Mouse (Mus musculus) left cerebral cortex, adult 2 months (tissue): Measurements from ENCODE around the gene Lmo3. TPM values are rescaled to one million over a fixed set of nuclear protein-coding genes. Genes with fewer than 3 reads are reported as not detected.

Experiments used
- DNase-seq, 2 experiments: peaks; one replicate each; pipeline ENCODE4 v3.0.0; 2021 to 2022; ENCODE audit warnings: low spot score in 2 of 2, mixed read lengths in 1 of 2; ENCODE audit errors: extremely low spot score in 1 of 2
- H3K27ac ChIP-seq: fragments of 200-600 bp; 2 replicates; pipeline ENCODE4 v1.8.1; 2022
- H3K4me3 ChIP-seq: fragments of 200-600 bp; 2 replicates; pipeline ENCODE4 v1.8.1; 2022
- CTCF ChIP-seq: fragments of 200-600 bp; IDR thresholded peaks from 2 replicates; pipeline ENCODE4 v1.8.1; 2022; ENCODE audit warnings: antibody characterized with exemption, mild to moderate bottlenecking, moderate library complexity
- intact Hi-C: fragments of 180-260 bp; cut with DNase I; formaldehyde crosslinking; loops from one replicate; pipeline ENCODE4 v1.15.1; 2025
- long read RNA-seq, 2 experiments: library from polyadenylated mRNA; stranded (forward); transcript quantifications; one replicate each; pipeline ENCODE4 v2.0.0; 2021; ENCODE audit warnings: borderline mapping rate in 2 of 2
- total RNA-seq, 2 experiments: library from RNA; stranded (reverse); gene quantifications; 2 replicates each; pipeline ENCODE4 v1.2.3; 2021

Gene Lmo3
- total RNA-seq = 100 to 1,000 TPM; 143 to 158 TPM
- long read RNA-seq, experiment 1, transcript Lmo3-202 (5 exons, 1,048 nt) = minor isoform, 11 of 191 reads
- long read RNA-seq, experiment 1, transcript Lmo3-206 (4 exons, 1,331 nt) = major isoform, 130 of 191 reads
- long read RNA-seq, experiment 1, partial matches to known transcripts = 8 of 191 reads
- long read RNA-seq, experiment 1, other reads (novel, unspliced or antisense) = 39 of 191 reads
- long read RNA-seq, experiment 2, transcript Lmo3-206 (4 exons, 1,331 nt) = major isoform, 81 of 118 reads
- long read RNA-seq, experiment 2, partial matches to known transcripts = 2 of 118 reads
- long read RNA-seq, experiment 2, other reads (novel, unspliced or antisense) = 30 of 118 reads

DNA sequence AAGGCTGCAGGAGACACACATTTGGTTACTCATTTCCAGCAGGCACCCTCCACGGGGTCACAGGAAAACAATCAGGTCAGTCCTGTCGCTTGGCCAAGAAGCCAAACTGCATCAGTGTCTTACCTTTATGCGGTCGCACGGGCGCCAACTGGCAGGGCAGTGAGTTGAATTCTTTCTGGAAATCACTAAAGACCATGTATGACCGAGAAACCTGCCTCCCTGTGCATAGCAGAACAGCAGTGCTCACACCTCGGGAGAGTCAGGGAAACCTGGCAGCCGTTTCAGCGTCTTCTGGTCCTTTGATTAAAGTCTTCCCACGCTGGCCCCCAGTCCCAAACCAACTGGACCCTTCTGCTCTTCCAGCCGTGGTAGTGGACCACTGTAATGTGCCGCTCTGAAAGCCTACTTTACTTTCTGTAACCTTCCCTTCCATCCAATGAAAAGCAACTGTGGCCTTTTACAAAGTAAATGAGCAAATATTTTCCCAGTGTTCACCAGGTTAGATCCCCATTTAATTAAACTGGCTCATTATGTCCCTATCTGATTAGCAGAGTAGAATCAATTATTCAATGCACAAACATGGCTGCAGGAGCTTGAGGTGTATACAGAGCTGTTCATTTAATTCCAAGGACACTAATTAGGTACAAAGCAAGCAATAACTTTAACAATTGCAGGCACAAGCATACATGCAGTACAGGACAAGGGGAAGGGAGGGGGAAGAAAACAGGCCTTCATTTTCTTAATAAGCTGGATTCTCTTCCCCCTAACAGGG, at the start of gene Lmo3:
Gene Lmo3, minus strand, starts transcription at position 235 of the 772 bp plus-strand sequence.
- no peak for DNase-seq
- intact Hi-C loops = no loop called here
- Histone ChIP-seq H3K4me3 (no peak within 1 kb of the TSS), H3K27ac (no peak within 1 kb of the TSS)
- no peak for TF ChIP-seq CTCF

DNA sequence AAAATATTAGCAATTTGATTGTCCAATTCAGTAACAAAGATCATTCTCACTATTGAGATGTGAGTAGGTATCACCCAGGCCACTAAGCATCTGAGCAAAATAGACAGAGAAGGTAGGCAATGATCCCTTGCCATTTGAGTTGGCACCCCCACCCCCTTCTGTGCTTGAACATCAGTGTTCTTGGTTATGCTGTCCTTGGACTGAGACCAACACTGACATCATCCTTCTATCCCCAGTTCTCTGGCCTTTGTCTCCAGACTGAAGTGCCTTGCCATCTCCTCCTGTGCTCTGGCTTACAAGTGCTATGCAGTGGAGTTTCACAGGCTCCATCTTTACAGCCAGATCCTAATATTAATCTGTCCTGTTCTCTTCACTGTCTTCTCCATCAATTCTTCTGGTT, 39.0 kb upstream of the Lmo3 start:
- no peak for TF ChIP-seq CTCF
- H3K4me3 ChIP-seq = no peak overlapping the region
- no peak for DNase-seq
- H3K27ac ChIP-seq = no peak overlapping the region
- intact Hi-C loops = no loop called here

DNA sequence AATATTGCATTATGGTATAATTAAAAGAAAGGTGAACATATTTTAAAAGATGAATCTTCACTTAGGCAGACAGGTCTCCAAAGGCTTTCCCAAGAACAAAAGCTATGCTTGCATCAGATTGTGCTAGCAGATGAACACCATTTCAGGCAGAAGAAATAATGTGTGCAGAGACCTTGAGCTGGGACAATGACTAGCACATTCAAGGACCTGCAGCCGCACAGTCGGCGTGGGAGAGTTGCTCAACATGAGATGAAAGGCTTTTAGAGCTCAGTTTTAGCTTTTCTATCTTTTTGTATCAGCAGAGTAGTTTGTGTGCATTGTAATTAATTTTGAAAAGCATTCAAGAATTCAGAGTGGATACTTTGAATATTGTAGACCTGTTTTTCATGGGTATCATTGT, 36.6 kb upstream of the Lmo3 start:
- intact Hi-C loops = no loop called here
- no peak for TF ChIP-seq CTCF
- no peak overlapping the region for H3K4me3 ChIP-seq
- H3K27ac ChIP-seq = no peak overlapping the region
- no peak for DNase-seq

DNA sequence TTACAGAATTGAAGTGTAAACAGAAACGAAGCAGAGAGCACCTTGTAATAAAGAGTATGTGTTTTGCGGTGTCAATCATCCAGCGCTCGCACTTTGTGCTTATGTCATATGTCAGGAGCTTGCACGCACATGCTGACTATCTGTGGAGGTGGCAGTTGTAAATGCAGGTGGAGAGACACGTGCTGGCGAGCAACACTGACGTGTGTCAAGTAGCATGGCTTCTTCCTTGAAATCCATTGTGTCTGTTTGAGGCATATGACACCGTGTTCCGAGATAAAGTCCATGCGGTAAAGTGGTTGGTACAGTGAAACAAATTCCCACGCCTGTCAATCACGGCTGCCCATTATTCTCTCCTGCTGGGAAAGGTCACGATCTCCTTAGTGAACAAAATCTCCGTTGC, 15.2 kb upstream of the Lmo3 start:
- H3K27ac ChIP-seq = no peak overlapping the region
- no peak for DNase-seq
- TF ChIP-seq CTCF = no peak
- H3K4me3 ChIP-seq = no peak overlapping the region
- intact Hi-C loops = no loop called here

DNA sequence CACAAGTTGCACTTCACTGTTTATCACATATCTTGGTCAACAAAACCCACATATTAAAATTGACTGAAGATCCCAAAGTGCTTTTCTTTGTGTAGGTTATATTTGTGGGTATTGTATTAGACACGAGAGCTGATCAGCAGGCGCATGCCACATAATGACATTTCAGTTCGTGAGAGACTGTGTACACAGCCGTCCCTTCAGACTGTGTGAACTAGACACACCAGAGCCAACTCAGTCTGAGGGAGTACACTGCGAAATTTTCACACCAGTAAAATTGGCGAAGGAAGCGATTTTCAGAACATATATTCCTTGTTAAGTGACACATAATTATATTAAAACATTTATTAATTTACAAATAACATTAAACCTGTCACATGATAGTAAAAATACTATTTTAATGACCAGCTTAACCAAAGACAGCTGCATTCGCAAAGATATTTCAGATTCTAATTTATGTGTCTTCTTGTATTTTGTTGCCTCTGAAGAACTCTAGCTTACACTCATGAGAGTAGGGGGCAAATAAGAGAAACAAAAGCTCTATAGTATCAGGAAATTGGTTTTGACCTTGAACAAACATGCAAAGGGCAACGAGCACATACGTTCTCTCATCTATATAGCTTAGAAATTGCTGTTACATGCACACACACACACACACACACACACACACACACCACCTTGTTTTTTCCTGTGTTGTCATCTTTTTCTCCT, 14.4 kb upstream of the Lmo3 start:
- intact Hi-C loops = no loop called here
- no peak for DNase-seq
- Histone ChIP-seq H3K4me3 (no peak overlapping the region), H3K27ac (no peak overlapping the region)
- no peak for TF ChIP-seq CTCF

DNA sequence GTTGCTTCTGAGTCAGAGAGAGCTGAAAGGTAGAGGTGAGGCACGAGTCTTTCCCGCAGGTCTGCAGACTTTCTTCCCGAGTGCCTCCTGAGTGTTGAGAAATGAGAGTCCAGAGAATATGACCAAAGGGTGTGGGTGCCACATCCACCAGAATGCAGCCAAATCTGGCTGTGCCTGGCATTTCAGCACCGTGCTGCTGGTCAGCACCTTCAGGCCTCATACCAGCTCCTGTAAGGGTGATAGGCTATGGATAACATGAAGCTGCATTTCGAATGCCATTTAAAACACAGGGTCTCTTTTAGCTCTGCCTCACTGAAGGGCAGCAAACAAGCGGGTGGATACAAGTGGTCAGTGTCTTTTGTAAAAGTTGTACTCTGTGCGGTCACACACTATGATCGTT, 1.5 kb upstream of the Lmo3 start:
- H3K4me3 ChIP-seq = no peak overlapping the region
- DNase-seq = no peak
- no peak overlapping the region for H3K27ac ChIP-seq
- no peak for TF ChIP-seq CTCF
- intact Hi-C loops = no loop called here

DNA sequence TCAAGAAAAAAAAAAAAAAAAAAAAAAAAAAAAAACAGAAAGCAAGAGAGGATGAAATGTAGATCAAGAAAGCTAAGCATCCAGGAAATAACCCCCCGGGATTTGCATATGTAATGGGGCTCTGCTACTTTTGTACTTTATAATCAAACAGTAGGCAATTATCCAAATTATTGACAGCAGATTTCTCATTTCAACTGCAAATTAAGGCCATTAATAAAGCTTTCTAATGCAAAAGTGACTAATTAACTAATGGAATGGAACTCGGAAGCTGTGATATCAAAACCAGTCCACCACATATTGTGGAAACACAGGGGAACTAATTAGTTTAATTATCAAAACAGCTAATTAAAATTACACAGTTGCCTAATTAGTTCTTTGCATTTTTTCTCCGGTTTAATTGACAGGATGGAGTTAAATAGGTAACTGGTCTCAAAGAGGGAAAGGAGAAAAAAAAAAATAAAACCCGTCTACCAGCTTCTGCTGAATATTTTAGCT, 785 bp upstream of the Lmo3 start:
- H3K27ac ChIP-seq = no peak overlapping the region
- TF ChIP-seq CTCF = no peak
- intact Hi-C loops = no loop called here

DNA sequence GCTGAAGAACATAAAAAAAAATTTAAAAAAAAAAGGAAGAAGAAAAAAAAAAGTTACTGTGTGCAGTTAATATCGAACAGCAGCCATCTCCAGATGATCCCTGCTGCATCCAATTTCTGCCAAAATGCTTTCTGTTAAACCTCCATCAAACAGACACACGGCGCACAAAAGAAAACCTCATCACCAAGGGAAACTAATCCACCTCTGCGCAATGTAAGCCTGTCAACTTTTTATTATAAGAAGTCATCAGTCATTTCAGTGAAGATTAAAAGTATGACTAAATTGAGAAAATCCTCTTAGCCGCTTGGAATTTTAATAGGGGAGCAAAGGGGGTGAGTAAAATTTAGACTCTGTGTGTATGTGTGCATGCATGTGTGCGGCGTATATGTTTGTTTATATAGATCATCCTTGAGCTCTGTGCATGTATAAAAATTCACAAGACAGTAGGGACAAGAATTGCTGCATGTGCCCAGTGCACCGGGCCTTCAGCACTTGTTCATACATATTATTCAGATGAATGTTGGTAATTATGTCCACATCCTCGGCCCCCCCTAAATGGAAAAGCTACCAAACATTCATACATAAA, 1.2 kb downstream of the Lmo3 start:
- Histone ChIP-seq H3K4me3 (no peak overlapping the region), H3K27ac (no peak overlapping the region)
- intact Hi-C loops = no loop called here
- no peak for TF ChIP-seq CTCF
- no peak for DNase-seq

More for the DNA sequence above, 785 bp upstream of the Lmo3 start:
- no peak for DNase-seq
- H3K4me3 ChIP-seq = no peak overlapping the region

DNA sequence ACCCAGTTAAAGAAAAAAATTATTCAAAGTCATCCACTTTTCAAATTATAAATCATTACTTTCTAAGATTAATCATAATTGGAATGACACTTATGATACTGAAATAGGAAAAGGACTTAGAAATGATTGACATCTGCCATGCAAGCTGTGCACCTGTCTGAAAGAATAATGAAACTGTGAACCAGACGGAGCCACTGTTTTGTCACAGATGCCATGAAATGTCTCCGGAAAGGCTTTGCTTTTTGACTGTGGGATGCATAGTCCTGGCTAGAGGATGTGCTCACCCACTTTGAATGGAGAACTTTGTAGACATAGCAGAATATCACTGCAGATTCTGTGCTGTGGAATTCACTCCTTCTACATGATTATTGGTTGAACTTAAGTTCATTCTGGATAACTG, 18.4 kb downstream of the Lmo3 start:
- no peak for TF ChIP-seq CTCF
- no peak for DNase-seq
- intact Hi-C loops = no loop called here
- no peak overlapping the region for H3K27ac ChIP-seq
- no peak overlapping the region for H3K4me3 ChIP-seq

DNA sequence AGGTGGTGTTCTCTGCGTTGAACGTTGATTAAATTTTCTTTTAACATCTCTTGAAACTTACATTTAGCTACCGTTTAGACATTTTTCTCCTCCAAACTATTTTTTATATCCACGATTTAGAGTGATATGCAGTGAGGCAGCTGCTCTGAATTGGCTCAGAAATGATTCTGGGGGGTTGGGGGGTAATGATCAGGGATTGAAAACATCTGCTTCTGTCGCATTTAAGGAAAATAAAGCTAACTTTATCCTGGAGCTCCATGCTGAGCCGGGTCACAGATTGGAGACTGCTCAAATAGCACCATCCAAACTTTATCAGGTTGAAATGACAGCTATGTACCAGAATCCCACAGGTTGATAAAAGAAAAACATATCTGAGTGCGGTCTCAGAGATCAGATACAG, 29.6 kb downstream of the Lmo3 start:
- no peak overlapping the region for H3K27ac ChIP-seq
- intact Hi-C loops = no loop called here
- TF ChIP-seq CTCF = no peak
- DNase-seq = no peak
- H3K4me3 ChIP-seq = no peak overlapping the region

DNA sequence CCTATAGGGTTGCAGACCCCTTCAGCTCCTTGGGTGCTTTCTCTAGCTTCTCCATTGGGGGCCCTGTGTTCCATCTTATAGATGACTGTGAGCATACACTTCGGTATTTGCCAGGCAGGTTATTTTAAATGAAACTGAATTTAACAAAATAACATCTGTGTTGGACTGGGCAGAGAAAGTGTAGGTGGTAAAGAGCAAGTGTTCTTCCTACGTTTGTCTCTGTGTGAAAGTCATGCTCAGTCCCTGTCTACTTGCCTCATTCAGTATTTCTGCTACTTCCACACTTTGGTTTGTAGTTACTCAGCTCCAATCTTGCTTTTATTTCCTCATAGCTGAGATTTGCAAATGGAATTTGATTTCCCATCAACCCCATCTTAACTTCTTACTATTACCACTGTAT, 46.9 kb downstream of the Lmo3 start:
- intact Hi-C loops = no loop called here
- no peak overlapping the region for H3K4me3 ChIP-seq
- no peak; the same call in 1 of the 2 replicates for TF ChIP-seq CTCF
- H3K27ac ChIP-seq = no peak overlapping the region
- DNase-seq = no peak

DNA sequence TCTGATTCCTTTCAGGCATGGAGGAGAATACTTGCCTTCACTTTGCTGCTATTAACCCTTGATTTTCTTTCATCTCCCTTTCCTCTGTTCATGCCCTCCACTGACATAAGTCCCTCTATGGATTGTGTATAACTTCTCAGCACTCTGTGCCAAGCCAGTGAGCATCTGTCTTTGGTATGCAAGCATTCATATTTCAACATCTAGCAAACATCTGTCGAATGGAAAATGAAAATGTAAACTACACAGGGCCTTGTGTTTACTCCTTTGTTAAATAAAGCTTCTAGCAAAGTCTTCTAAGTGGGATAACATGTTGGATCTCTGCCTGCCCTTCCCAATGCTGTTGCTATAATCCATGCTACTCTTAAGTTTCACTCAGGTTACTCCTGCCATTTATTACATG, 75.1 kb downstream of the Lmo3 start:
- TF ChIP-seq CTCF = no peak
- no peak for DNase-seq
- intact Hi-C loops = no loop called here
- no peak overlapping the region for H3K27ac ChIP-seq
- no peak overlapping the region for H3K4me3 ChIP-seq
